Mouse (Mus musculus) hindbrain, embryonic 14.5 days (tissue): ENCODE results near the gene Cadm1. TPM values are rescaled to one million over a fixed set of nuclear protein-coding genes. Genes with fewer than 3 reads are reported as not detected.

Experiments used
- ATAC-seq: fragments of 200-750 bp; cut with Nextera tagmentation; 2 replicates; pipeline ENCODE4 v1.8.0; 2017; ENCODE audit warnings: moderate number of reproducible peaks, mild to moderate bottlenecking, moderate TSS enrichment, moderate library complexity; ENCODE audit not compliant: low FRiP score
- DNase-seq: peaks from one replicate; pipeline ENCODE4 v3.0.0-alpha.2; 2015; ENCODE audit warnings: low spot score
- H3K27ac ChIP-seq: fragments of 300-500 bp; sonication (generic); 2 replicates; pipeline ENCODE4 v1.5.1; 2014; ENCODE audit warnings: mild to moderate bottlenecking, moderate library complexity
- H3K27me3 ChIP-seq: fragments of 300-500 bp; sonication (generic); 2 replicates; pipeline ENCODE4 v1.6.1; 2014; ENCODE audit warnings: mild to moderate bottlenecking, low read length, mixed read lengths; ENCODE audit not compliant: control insufficient read depth, insufficient read depth
- H3K36me3 ChIP-seq: fragments of 300-500 bp; sonication (generic); replicated peaks from 2 replicates; pipeline ENCODE4 v1.6.1; 2014; ENCODE audit not compliant: control insufficient read depth, insufficient read depth
- H3K4me1 ChIP-seq: fragments of 300-500 bp; sonication (generic); replicated peaks from 2 replicates; pipeline ENCODE4 v1.6.1; 2014; ENCODE audit warnings: antibody characterized with exemption, low read length, mixed read lengths; ENCODE audit not compliant: control insufficient read depth, insufficient read depth
- H3K4me2 ChIP-seq: fragments of 300-500 bp; sonication (generic); replicated peaks from 2 replicates; pipeline ENCODE4 v1.6.1; 2014; ENCODE audit warnings: mild to moderate bottlenecking, moderate library complexity
- H3K4me3 ChIP-seq: fragments of 300-500 bp; sonication (generic); replicated peaks from 2 replicates; pipeline ENCODE4 v1.5.1; 2014; ENCODE audit warnings: mild to moderate bottlenecking, low read length
- H3K9ac ChIP-seq: fragments of 300-500 bp; sonication (generic); 2 replicates; pipeline ENCODE4 v1.6.1; 2014
- H3K9me3 ChIP-seq: fragments of 300-500 bp; sonication (generic); 2 replicates; pipeline ENCODE4 v1.6.1; 2016; ENCODE audit warnings: low read length; ENCODE audit not compliant: control insufficient read depth
- WGBS: fragments of 180-500 bp; shearing (Covaris S2); extraction: QIAGEN DNeasy Blood & Tissue Kit; methylation state at CpG from one replicate; pipeline ENCODE4 v1.1.7; 2014; 5-methylcytosine and 5-hydroxymethylcytosine counted together
- polyA plus RNA-seq: library from polyadenylated mRNA; unstranded; fragments of >200 nt; fragmentation: Nextera tagmentation; extraction: Ambion mirVana; gene quantifications from 2 replicates; pipeline ENCODE4 v1.2.1, GENCODE M21; 2014

The Cadm1 gene
- polyA plus RNA-seq, 1 experiment from 2014 or later = 180 TPM

DNA sequence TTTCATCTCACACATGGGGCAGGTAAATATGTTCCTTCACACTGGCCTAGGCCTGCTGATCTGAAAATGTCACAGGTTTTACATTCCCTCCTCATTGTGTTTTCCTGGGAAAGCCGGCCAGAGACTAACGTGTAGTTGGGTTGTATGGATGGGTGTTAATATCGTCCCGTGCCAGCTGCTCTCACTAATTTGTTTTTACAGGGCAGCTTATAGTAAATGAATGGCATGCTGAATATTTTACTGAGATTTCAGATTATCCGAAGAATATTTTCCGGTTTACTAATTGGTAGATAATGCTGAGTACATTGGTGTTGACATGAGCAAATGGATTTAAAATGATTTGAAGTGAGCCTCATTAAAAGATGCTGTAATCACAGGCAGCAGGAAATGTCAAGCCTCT, 37.9 kb downstream of the Cadm1 start:
- no peak for ATAC-seq
- no peak overlapping the region for H3K4me2 ChIP-seq
- no peaks in the 10 kb centered on the region for H3K36me3 ChIP-seq
- H3K9ac ChIP-seq = no peak overlapping the region; the same call in 1 of the 2 replicates
- WGBS = 53% methylated on average over 6 of the region's 6 CpGs
- H3K4me3 ChIP-seq = no peak overlapping the region
- no peak for DNase-seq
- H3K9me3 ChIP-seq = no peaks in the 10 kb centered on the region
- H3K4me1 ChIP-seq = peaks cover 12% of the 10 kb centered on the region
- H3K27me3 ChIP-seq = no peaks in the 10 kb centered on the region
- H3K27ac ChIP-seq = no peak overlapping the region; the same call in 1 of the 2 replicates

DNA sequence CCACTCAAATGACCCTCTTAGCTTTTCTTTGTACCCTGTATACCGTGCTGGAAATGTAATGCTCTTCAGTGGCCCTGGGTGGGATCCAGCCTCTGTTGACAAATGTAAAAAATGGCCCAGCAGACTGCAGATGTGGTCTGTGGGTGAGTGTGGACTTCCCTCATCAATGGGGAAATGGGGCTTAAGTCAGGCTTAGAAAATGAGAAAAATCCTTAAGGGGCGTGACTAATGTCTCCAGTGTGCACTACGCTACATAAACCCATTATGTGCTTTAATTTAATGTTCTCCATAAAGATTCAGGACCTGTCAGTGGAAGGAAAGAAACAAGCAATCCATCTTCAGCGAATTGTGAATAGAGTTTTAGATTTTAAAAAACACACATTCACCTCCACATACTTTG, 40.2 kb downstream of the Cadm1 start:
- WGBS = 46% methylated on average over 4 of the region's 4 CpGs
- DNase-seq = no peak
- H3K9me3 ChIP-seq = no peaks in the 10 kb centered on the region
- no peak overlapping the region for H3K4me2 ChIP-seq
- H3K4me1 ChIP-seq = peaks cover 12% of the 10 kb centered on the region
- H3K27me3 ChIP-seq = no peaks in the 10 kb centered on the region
- no peak overlapping the region for H3K9ac ChIP-seq
- H3K27ac ChIP-seq = no peak overlapping the region
- H3K36me3 ChIP-seq = no peaks in the 10 kb centered on the region
- no peak overlapping the region for H3K4me3 ChIP-seq
- no peak for ATAC-seq

DNA sequence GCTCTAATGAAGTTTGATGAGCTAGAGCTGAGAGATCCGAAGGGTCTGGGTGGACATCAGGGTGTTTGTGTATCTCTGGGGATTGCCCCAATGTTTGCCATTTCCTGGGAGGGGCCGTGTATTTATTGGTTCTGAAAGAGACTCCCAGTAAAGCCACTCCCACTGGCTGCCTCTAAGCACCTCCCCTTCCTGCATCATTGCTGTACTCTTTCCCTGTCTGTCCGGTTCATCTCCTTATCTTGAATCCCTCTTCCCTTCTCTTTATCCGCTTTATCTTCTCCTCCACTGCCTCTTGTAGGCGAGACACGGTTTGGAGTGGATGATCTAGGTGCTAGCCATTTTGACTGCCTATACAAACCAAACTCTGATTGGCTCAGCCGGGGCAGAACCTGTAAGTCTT, 41.5 kb downstream of the Cadm1 start:
- Histone ChIP-seq H3K27me3 (no peaks in the 10 kb centered on the region), H3K9ac (no peak overlapping the region), H3K36me3 (no peaks in the 10 kb centered on the region), H3K27ac (no peak overlapping the region), H3K4me2 (no peak overlapping the region), H3K9me3 (no peaks in the 10 kb centered on the region), H3K4me3 (no peak overlapping the region), H3K4me1 (peaks cover 19% of the 10 kb centered on the region)
- 88% methylated on average over 7 of the region's 7 CpGs for WGBS
- DNase-seq = no peak
- ATAC-seq = no peak

DNA sequence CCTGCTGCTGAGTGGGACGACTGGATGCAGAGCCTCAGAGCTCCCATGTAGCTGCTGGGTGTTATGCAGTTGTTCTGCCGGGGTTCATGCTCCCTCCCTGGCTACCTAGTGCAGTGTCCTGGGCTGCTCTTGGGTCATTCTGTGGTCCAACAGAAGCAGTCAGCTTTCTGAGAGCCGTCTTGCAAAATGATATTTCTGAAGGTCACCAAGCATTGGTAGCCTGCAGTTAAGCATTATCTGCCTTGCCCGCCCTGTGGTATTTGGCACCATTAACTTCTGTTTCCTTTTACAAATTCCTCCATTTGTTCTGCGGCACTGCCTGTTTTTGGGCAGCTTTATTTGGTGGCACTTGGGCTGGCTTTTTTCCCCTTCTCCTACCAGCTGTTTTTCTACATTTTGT, 42.2 kb downstream of the Cadm1 start:
- DNase-seq = no peak
- no peak overlapping the region for H3K4me2 ChIP-seq
- H3K9me3 ChIP-seq = no peaks in the 10 kb centered on the region
- no peaks in the 10 kb centered on the region for H3K27me3 ChIP-seq
- H3K36me3 ChIP-seq = no peaks in the 10 kb centered on the region
- H3K27ac ChIP-seq = no peak overlapping the region
- H3K9ac ChIP-seq = no peak overlapping the region
- no peak for ATAC-seq
- no peak overlapping the region for H3K4me3 ChIP-seq
- peaks cover 19% of the 10 kb centered on the region for H3K4me1 ChIP-seq
- WGBS = 77% methylated on average over 5 of the region's 5 CpGs

DNA sequence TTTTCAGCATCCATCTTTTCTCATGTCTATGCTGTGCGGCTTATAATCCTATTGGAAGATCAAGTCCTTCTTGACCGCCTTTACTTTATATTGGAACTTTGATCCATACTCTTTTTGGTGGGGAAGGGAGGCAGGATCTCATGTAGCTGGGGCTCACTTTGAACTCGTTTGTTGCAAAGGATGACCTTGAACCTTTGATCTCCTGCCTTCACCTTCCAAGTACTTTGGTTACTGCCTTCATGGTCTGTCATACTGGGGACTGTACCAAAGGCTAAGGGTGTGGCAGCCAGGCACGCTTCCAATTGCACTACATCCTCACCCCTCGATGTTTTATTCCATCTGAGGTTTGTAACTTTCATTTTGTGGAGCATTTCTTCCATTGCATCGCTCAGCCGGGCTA, 43.5 kb downstream of the Cadm1 start:
- WGBS = 93% methylated on average over 7 of the region's 7 CpGs
- no peaks in the 10 kb centered on the region for H3K9me3 ChIP-seq
- no peak for DNase-seq
- no peaks in the 10 kb centered on the region for H3K36me3 ChIP-seq
- H3K9ac ChIP-seq = no peak overlapping the region
- H3K4me3 ChIP-seq = no peak overlapping the region
- no peak overlapping the region for H3K4me2 ChIP-seq
- H3K4me1 ChIP-seq = peaks cover 7% of the 10 kb centered on the region; the same call in 1 of the 2 replicates
- no peaks in the 10 kb centered on the region for H3K27me3 ChIP-seq
- H3K27ac ChIP-seq = no peak overlapping the region
- ATAC-seq = no peak

DNA sequence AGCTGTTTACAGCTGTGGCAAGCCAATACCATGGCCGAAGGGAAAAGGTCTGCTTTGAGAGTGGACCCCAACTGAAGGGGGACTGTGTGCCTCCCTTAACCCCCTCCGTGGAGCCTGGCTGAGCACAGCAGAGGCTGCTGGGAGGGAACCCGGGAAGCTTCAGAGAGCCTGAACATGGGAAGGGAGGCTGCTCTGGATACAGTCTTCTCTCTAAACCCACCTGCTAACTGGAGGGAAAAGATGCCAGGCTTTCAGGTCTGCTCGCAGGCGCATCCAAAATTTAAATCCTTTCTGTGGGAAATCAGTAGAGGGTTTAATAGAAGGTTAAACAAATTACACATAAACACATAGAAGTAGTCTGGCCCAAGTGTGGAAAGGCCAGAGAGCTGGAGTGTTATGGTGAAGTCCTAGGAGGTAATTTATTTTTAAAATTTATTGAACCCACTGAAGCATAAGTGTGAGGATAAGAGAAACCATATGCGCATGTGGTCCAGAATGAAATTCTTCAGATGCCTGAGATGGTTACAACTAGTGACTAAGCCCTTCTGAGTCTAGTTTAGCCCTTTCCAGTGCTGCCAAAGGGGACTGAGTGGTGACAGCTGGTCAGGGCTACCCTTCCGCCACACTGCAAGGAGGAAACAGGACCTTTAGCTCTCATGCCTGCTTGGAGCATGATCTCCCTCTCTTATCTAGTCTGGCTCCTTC, 44.9 kb downstream of the Cadm1 start:
- Histone ChIP-seq H3K4me3 (no peak overlapping the region), H3K4me2 (no peak overlapping the region), H3K4me1 (peaks cover 7% of the 10 kb centered on the region; the same call in 1 of the 2 replicates), H3K9ac (no peak overlapping the region), H3K36me3 (no peaks in the 10 kb centered on the region), H3K27ac (no peak overlapping the region), H3K9me3 (no peaks in the 10 kb centered on the region), H3K27me3 (no peaks in the 10 kb centered on the region)
- DNase-seq (no peak), ATAC-seq (no peak)
- WGBS = 74% methylated on average over 7 of the region's 7 CpGs

DNA sequence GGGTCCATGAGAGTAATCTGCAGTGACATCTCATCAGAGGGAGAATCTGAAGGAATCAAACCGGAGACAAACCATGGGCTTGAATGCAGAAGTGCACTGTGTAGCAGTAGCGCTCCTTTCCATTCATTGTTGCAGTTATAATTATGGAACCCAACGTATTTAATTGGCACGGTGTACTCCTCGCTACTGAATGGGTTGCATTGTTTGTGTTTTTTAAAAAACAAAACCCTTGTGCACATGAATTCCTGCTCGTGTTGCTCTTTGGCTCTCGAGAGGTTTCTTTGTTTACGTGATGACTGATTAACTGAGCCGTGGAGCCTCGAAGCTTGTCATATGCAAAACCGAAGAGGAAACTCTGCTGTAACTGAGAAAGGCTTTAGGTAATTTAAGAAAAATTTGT, 45.8 kb downstream of the Cadm1 start:
- H3K27me3 ChIP-seq = no peaks in the 10 kb centered on the region
- ATAC-seq (no peak), DNase-seq (no peak)
- 39% methylated on average over 11 of the region's 11 CpGs for WGBS
- no peak overlapping the region for H3K4me2 ChIP-seq
- H3K4me1 ChIP-seq = peaks cover 7% of the 10 kb centered on the region; the same call in 1 of the 2 replicates
- H3K9me3 ChIP-seq = no peaks in the 10 kb centered on the region
- H3K27ac ChIP-seq = no peak overlapping the region
- no peaks in the 10 kb centered on the region for H3K36me3 ChIP-seq
- H3K4me3 ChIP-seq = no peak overlapping the region
- no peak overlapping the region for H3K9ac ChIP-seq

DNA sequence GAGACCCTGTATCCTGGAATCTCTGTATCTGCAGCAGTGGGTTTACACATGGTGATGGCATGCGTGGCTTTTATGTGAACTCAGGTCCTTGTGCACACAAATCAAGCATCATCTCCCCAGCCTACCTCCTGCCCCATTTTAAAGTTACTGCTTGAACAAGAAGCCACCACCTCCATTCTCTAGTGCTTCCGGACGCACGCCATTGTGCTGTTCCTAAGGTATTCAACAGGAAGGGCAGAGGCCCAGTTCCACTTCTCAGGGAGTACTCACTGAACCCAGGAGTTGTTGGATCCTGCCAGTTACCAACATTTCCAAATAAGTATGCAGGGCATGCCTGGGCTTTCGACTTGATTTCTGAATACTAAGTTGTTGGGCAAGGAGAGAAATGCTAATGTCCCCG, 49.5 kb downstream of the Cadm1 start:
- Histone ChIP-seq H3K4me3 (no peak overlapping the region), H3K4me2 (no peak overlapping the region), H3K27ac (no peak overlapping the region), H3K9ac (no peak overlapping the region), H3K4me1 (peaks cover 7% of the 10 kb centered on the region; the same call in 1 of the 2 replicates), H3K27me3 (no peaks in the 10 kb centered on the region), H3K36me3 (no peaks in the 10 kb centered on the region), H3K9me3 (no peaks in the 10 kb centered on the region)
- WGBS = 89% methylated on average over 6 of the region's 6 CpGs
- ATAC-seq (no peak), DNase-seq (no peak)

DNA sequence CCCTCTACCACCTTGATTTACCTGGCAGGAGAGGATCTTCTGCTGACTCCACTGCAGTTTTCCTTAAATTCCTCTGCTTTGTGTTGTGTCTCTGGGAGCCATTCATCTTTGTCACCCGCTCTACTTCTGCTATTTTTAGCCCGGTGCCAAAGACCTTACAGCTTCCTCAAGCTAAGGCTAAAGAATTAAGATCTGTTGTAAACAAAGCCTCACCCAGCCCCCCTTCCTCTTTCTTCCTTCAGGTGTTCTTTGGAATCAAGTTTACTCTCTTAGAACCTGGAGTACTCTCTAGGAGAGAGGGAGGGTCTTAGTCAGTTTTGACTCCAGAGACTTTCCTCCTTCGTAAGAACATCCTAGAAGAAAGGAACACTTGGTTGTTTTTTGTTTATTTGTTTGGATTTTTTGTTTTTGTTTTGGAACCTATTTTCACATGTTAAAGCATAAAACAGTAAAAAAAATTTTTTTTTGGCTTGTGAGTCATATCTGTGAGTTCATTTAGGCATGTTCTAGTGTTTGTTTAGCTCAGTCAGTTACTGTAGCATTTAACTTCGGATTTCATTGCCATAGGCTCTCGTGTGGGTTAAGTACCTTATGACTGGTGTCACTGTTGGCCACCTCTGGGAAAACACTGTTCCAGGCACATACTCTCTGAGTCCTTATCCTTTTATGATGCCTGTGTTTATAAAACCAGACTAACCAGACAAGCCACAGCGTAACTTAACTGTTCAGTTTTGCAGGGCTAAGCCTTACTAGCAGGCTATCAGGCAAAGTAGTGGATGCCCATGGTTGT, 51.8 kb downstream of the Cadm1 start:
- 79% methylated on average over 6 of the region's 6 CpGs for WGBS
- Histone ChIP-seq H3K27ac (no peak overlapping the region), H3K4me2 (no peak overlapping the region), H3K9ac (no peak overlapping the region), H3K4me1 (peaks cover 15% of the 10 kb centered on the region), H3K27me3 (no peaks in the 10 kb centered on the region), H3K4me3 (no peak overlapping the region), H3K9me3 (no peaks in the 10 kb centered on the region), H3K36me3 (no peaks in the 10 kb centered on the region)
- DNase-seq (no peak), ATAC-seq (no peak)
